Mouse (Mus musculus): Measurements from ENCODE around the gene Tmsb4x.

Tmsb4x gene

DNA sequence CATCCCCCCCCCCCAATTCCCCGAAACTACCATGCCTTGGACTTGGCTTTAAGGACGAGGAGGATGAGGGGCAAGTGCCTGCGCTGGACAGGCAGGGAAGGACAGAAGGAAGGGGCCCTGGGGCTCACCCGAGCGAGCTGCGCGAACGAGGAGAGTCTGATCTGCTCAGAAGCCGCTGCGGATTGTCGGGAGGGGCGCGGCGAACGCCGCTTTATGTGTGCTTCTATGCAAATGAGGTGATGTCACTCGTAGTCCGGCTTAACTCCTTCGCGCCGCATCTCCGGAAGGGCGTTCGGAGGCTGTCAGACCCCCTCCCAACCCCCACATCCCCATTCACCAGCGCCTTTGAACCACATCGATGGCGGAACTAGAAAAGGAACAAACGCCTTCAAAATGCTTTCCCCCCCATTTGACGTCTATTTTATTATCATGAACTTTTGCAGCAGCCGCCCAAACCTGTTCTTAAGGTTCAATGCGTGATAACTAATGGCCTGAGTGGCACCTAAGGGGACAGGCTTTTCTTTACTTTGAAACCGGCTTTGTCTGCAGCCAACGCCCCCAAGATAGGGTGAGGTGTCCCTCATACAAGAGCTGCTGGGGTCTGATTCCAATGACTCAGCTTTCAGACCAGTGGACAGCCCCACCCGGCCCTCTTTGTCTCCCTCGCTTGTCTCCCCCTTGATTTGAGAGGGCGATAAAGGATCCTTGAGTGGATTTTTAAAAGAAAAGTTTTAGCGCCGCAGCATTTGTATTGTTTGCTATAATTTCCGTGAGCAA is at the start of gene Tmsb4x:
TSS of gene Tmsb4x (minus strand) at position 338 of the 777 bp plus-strand sequence.
- DNase-seq: peak; percentile 90

DNA sequence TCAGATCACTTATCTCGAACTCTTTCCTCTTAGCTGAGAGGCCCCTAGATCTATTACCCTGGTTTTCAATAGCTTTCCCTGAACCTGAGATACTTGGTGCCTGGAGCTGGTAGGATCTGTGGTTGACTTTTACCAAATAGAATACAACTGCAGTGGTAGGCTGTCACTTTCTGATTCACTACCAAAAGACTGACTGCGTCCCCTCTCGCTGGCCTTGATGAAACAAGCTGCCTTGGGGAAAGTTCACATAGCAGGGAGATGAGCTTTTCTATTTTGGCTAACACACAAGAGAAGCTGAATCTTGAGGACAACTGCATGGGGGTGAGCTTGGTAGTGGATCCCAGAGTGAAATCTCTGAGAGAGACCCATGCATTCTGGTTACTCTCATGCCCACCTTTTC is 32.6 kb upstream of the Tmsb4x start:
- no peak for DNase-seq

DNA sequence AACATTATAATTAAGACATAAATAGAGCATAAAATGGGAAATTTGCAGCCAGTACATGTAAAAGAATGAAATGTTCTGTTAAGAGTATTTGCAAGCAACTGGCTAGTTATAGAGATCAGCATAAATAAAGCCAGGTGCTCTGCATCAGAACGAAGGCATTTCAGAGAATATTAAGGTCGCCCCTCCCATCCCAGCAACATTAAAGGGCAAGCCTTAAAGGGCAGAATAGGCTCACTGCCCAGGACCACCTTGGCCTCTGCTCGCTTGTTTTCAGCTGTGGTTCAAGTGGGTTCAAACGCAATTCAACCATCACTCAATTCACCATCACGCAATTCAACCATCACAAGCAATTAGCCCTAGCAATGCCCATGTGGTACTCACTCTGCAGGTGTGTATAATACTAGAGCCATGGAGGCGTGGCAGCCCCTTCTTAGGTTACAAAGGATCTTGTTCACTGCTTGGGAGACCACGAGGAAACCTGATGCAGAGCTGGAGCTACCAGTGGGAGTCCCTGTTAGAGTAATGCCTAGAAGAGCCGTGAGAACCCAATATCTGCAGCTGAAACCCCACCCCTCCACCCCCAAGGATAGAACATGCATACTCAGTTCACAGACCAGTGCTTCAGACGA is 30.3 kb upstream of the Tmsb4x start:
- DNase-seq: no peak

DNA sequence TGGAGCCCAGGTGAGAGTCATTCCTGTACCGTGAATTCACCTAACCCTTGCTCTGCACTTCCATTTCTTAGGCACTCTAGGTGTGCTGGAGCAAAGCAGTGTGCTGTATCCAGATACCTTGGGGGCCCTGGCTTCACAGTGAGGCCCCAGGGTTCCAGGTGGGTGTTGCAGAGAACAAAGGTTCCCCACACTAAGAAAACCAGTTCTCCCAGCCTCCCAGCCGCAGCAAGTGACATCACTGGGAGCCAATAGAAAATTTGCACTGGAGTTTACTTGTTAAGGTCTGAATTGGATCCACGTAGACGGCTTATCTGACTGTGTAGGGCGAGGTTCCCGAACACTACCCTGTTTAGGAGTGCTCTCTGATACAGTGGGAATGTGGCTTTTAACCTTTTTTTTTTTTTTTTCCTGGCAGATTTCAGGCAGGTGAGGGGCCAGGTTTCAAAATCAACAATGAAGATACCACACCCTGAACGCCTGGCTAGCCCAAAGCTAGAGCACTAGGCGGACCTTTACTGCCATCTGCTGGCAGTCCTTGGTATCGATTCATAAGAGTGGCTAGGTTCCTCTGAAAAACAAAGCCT is 24.1 kb upstream of the Tmsb4x start:
- DNase-seq: peak; percentile 88

DNA sequence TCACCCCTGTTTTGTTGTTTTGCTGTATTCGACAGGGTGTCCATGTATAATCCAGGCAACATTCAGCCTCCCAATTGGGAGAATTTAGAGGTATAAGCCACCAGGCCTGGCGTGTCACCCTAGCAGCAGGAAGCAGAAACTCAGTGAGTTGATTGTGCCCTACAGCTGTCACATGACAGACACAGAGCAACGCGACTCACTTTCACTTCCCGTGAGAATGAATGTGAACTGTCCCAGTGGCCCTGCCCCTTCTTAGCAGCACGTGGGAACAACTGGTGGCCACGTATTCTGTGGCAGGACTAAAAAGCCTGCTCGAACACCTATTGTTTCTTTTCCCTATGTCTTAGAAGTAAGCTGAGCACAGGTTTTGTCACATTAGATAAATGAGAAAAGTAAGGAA is 22.0 kb upstream of the Tmsb4x start:
- DNase-seq: peak; percentile 58

DNA sequence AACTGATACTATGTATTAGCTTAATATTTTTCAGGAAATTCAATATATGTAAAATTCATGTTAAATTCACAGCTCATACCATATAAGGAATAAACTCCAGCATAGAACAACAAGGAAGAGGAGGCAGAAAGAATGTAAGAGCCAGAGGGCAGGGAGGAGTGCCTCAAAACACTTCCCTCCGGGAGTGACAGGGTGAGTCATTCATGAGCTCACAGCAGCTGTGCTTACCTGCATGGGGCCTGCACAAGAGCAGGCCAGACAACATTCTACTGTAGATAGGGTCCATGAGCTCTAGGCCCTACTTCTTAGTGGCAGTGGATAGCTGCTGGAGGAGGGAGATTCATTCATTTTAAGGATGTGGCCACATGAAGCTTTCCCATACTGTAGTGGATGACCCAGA is 20.7 kb upstream of the Tmsb4x start:
- no peak for DNase-seq

DNA sequence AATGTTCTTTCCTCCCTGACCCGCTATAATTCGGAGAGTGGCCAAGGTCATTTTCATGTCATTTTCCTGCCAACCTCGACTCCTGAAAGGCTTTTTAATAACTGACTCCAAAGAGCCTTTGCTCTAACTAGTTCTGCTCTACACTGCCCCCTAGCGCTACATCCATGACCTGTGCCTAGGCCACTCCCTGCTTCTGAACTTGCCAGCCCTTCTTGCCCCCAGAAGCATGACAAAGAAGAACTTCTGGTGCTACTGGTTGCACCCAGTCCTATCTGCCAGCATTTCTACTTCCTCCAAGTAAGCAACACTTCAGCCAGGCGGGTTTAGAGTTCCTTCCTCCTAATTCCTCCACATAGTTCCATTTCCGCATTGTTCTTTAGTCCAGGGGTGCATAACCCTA is 20.1 kb upstream of the Tmsb4x start:
- DNase-seq: peak; percentile 87

DNA sequence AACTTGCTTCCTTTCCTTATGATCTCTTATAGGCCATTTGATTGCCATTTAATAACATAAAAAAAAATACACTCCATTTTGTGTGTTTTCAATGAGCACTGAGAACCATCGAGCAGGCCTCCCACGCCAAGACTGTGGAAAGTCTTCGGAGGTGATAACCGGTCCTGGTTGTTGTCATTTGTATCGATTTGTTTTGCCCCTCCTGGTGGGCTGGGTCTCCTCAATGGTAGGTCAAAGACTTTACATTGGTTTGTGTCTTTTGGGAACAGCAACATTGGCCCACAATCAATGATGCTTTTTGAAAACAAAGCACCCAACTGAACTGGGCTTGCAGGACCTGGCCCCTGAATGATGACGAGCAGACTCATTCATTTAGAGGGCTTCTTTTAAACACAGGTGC is 18.6 kb upstream of the Tmsb4x start:
- DNase-seq: no peak

DNA sequence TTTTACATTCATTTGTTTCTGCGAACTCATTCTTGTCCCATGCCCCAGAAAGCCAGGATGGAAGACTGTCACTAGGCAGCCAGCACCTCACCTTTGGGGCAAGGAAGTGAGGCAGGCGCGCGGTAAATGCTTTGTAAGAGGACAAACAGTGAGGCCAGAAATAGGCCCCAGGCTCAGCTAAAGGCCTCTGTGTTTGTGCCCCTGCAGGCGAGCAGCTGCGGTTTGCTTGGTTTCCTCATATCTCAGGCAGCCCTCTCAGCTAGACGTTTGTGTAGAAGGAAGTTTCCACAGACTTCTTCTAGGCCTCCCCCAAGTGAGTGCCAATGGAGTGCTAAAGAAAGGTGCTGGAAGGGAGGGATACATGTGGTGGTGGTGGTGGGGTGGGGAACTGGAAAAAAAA is 18.0 kb upstream of the Tmsb4x start:
- DNase-seq: peak; percentile 61

DNA sequence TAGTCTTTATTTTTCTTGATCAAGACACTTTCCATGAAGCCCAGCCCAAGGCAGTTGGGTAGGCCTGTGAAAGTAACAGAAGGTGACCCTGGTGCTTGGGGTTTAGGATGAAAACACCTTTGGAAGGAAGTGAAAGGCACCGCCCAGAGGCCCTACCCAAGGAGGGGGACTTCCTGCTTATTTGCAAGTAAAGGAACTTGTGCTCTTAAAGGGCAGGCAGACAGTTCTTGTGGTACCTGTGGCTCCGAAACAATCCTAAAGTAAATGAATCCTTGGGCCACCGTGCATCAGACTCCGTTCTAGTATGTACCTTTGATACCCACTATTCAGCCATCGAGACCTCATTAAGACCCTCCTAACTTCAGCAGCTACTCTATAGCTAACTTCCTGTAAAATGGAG is 17.5 kb upstream of the Tmsb4x start:
- peak; percentile 41 for DNase-seq

DNA sequence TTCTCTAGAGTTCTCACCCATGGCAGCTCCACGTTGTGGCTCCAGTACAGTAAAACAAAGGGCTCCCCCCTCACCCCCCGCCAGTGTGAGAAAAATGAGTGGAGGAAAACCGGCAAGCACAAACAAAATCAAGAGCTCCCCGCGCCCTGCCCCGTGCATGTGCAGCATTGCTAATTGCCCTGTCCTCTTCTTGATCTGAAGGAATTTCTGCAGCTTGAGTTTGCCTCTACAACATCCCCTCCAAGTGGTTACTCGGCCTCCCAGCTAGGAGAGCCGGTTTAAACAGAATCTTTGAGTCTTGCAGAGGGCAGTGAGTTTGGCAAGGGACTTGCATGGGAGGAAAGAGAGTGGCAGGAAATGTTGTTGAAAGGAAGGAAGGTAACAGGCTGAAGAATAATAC is 3.6 kb upstream of the Tmsb4x start:
- DNase-seq: peak; percentile 75

DNA sequence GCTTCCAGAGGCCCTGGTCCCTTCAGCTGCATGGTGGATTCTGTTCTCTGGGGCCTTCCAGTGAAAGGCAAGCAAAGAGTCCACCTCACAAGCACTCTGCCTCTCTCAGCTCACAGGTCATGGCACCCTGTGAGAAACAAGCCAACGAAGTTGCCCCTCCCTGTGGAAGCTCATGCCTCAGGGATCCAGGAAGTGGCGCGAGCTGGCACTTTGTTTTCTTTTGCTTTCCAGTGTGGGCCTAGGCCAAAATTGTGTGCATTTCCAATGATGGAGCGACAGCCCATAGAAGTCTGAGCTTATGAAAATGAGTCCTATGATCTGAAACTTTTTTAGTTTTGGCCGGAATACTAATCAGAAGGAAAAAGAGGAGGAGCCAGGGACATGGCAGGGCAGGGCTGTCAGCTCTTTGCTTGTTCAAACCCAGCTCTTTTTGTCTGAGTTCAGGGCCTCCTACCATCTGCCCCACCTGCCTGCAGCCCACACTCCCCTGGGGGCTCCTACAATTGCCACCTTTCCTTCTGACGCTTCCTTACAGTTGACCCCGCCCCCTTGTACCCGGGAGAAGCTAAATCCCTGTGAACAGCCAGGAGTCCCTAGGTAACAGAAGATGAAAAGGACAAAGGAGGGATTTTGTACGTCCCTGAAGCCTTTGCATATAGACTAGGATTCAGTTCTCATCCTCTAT is 2.9 kb upstream of the Tmsb4x start:
- DNase-seq: peak; percentile 58

DNA sequence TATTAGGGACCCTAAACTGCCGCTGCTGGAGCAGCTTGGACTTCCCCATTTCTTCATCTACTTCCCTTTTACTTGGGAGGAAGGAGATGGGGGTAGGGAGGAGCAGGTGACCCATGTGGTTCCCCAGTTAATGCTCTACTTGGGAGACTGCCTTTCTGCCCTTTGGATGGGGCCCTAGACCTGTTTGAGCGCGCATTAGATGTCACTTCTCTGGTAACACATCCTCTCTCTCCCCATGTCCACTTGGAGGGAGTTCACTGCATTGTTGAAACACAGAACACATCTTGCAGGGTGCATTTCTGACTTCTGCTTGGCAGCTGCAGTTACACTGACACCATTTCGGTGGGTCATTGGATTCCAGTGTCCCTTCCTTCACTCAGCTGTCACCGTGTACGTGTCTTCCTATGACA is 1.2 kb upstream of the Tmsb4x start:
- DNase-seq: peak; percentile 70

DNA sequence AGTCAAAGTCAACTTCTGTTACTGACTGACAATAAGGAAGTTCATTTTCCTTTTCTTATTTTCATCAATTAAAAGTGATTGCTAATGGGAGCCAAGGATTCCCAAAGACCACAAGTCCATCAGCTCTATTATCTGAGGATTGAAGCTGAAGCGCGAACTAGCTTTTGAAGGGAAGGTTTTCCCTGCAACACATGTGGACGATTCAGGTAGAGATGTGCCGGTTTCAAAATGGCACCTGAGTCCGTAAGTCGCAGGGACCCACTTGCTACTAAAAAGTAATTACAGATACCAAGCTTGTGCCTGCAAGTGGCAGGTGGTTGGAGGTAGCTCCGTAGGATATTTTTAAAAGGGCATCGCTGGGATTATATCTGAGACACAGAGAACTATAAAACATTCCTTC is 713 bp upstream of the Tmsb4x start:
- DNase-seq: no peak

DNA sequence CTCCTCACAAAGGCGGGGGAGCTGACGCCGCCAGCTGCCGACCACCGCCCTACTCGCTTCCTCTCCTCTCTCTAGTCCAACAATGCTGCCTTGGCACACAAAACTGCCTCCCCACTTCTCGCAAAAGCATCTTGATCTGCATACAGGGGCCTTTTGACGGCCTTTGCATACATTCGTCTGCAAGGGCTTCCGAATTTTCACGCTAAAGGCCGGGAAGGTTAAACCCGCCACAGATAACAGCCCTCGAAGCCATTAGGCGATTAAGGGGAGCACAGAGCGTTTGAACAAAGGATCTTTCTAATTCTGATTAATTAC is 652 bp downstream of the Tmsb4x start:
- peak; percentile 57 for DNase-seq

DNA sequence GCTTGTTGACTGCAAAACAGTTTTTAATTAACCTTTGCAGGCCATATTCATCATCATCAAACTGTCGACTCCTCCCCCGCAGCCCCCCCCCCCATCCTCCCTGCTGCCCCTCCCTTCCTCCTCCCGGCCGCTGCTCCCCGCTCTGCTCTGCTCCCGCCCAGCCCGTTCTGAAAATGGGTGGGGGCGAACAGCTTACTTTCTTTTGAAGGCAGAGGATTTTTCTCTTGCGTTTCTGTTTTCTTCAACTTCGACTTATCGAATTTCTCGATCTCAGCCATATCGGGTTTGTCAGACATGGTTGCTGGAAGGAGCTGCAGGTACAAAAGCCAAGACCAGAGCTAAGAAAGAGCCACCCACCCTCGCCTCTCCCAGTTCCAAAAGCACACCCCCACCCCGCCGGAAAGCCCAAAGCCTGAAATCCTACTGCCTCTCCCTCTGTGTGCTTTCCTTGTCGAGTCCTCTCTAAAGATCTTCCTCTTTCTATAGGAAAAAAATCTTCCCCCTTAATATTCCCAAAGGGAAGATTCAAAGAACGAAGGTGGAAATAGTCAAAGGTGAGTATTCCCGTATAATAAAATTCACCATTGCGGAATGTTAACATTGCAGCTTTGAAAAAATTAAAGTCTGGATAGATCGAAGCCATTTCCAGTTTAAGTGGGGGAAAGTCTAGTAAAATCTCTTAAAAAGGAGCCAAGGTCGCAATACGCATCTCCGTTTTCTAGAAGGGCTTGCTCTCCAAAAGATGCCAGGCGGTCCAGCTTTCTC is 1.2 kb downstream of the Tmsb4x start:
- peak; percentile 56 for DNase-seq

DNA sequence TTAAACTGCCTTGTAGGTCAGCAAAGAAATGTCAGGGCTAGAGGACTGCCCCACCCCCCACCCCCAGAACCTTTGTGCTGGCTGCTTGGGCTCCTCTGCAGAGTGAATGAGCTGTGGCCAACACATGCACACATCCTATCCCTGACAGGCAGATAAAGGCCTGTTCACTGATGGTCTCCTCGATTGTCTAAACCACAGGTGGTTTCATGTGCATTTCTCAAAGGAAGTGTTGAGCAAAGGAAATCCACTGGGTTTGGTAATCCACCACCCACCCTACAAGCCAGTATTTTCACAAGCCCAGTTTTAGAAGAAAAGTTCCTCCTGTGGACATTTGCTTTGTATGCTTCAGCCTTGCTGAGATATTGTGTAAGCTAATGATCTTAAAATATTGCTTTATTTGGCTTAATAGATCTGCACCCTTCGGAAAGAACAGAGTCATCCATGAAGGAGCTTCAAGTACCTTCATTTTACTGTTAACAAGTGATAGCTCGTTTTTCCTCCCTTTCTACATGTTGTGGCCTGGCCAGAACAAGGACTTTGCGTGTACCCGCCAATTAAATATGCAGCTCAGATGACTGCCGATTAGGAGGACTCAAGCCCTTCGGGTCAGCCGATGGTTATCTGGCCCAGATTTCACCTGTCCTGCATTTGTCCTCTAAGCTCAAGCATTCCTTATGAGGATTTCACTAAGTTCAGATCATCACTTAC is 3.1 kb downstream of the Tmsb4x start:
- DNase-seq: peak; percentile 50

DNA sequence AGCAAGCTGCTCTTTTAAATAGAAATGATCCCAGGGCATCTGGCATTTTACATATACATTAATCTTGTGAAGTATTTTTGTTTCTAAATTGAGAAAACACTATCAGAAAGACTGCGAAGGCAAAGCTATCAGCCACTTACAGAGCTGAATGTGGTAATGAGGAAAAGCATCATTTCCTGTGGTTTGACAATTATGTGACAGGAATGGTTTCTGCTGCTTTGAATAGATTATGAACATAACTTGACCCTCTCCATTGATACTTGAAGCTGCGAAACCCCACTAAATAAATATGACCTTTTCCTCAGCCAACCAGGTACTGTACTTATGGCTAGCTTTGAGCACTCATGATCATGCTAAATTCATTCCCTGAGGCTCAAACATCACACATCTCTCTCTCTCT is 7.8 kb downstream of the Tmsb4x start:
- no peak for DNase-seq

DNA sequence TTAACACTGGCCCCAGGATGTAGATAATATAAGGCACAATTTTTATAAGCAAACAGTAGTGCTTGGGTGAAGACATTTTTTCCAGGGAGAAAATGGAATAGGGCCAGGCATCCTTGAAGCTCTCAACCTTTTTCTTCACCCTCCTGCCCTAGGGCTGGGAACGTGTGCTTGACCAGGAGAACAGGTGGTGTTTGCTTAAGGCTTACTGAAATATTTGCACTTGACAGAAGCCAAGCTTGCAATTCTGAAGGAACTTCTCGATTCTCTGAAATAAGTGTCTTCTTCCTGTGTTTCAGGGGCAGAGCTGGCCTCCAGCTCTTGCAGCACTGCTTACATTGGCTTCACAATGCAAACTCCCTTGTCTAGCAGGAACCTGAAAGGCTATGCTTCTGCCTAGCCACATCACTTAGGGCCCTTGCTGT is 13.9 kb downstream of the Tmsb4x start:
- peak; percentile 53 for DNase-seq

DNA sequence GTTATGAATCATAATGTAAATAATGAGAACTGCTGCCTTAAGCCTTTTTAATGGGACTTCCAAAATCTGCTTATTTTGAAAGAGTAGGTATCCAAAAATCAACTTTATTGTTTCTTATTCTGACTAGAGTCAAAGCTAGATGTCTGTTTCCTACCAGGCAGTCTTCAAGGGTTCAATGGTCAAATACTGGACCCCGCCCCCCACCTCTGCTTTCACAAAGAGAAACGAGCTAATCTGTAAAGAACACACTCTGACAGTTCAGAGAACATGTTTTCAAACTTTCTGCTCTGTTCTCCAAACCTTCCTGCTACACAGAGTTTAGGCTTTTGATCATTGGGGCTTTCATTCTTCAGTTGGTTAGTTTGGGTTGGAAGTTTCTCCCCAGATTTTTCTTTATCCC is 22.8 kb downstream of the Tmsb4x start:
- no peak for DNase-seq

DNA sequence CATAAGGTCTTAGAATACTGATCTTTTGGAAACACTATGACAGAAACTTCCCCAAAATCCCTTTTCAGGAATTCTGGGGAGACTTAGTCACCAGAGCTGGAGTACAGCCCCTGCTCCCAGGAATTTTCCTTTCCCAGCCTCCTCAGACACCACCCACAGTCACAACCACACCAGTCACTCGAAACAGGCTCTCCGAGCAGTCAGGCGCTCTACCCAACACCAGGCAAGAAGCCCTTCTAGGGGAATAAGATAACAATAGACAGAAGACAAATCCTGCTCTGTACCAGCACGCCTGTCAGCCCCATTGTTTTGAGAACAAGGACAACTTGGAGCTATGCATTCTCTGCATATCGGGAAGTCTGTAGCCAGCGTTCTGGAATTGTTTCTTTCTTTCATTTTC is 25.6 kb downstream of the Tmsb4x start:
- DNase-seq: no peak

DNA sequence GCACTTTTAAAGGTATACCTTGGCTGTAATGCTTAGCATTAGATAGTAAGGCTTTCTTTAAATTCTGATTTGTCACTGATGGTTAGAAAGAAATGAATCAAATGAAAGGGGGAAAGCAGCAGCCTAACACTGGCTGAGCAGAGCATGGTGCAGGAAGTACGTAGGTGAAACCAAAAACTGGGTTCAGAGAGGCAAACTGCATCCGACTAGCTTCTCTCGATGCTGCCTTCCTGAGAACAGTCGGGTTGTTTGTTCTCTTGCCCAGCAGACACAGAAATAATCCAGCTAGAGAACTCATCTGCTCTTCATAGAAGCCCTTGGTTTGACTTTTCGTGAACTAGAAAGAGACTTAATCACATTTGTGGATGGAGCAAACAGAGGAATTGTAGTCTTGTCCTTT is 26.7 kb downstream of the Tmsb4x start:
- no peak for DNase-seq
